Mouse (Mus musculus): ENCODE measurements around the gene Fam71e2.

Gene Fam71e2

DNA sequence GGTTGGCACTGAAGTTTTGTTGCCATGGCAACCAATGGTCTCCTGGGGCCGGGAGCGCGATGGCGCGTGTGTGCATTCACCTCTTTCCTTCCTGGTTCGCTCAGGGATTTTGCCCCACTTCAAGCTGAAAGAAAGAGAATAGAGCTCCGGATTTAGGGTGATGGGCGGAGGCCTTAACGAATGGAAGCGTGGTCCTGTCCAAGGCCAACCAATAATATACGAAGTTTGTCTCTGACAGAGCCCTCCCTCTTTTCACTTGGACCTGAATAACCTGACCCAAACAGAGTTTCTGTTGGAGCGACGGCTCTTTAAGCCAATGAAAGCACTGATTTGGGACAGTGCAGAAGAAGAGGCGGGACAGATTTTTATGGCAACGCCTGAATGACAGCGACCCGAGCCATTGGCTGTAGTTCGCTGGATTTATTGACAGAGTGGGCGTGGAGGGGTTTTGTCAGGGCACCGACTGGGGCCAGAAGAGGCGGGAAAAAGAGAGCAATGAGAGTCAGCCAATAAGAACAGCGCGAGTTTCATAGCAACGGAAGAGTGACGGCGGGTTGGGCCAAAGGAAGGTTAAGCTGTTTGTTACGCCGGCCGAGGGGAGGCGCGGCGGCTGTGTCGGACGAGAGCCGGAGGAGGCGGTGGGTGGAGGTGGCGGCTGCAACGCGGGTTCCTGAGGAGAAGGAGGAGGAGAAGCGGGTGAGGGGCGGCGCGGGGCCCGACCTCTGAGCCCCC is 31.4 kb downstream of the Fam71e2 start, which contains the start of gene Kmt5c:
Gene Kmt5c, plus strand, starts transcription at position 572 of the 732 bp plus-strand sequence.
- DNase-seq (ENCODE audit: low spot score) = peak; percentile 100

DNA sequence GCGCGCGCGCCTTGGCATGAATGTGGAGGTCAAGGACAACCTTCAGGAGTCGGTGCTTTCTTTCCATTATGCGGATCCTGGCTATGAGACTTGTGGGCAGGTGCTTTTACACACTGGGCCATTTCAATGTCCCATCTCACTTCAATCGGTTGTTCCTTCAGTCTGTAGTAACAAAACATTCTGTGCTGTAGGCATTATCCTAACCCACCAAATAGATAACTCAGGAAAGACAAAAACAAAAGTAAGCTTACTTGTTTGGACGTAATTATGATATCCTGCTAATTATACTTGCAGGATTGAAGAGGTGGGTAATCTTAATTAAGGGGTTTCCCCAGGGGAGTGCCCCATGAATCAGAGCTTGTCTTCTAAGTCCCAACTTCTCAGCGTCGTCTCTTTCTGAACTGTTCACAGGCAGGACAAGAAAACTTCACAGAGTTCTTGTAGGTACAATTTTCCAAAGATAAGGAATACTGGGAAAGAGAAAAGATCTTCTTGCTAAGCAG is 32.0 kb downstream of the Fam71e2 start:
- no peak for DNase-seq (ENCODE audit: low spot score)

DNA sequence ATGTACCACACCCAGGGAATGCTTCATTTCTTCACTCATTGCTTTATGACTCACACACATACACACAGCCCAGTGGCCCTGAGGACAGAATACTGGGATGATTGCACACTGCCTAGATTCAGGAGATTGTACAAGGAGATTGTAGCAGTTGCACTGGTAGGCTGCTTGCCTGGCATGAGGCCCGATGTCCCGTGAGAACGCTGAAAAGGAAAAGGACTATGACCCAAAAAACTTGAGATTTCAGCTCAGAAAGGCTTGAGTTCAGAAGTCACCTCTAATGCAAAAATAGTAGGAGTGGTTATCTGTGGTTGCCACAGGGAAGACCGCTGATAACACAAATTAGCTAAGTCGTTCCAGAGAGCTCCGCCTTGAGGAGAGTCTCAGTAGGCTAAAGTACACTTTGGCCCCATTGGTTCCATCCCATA is 38.1 kb downstream of the Fam71e2 start:
- DNase-seq (ENCODE audit: low spot score) = no peak

DNA sequence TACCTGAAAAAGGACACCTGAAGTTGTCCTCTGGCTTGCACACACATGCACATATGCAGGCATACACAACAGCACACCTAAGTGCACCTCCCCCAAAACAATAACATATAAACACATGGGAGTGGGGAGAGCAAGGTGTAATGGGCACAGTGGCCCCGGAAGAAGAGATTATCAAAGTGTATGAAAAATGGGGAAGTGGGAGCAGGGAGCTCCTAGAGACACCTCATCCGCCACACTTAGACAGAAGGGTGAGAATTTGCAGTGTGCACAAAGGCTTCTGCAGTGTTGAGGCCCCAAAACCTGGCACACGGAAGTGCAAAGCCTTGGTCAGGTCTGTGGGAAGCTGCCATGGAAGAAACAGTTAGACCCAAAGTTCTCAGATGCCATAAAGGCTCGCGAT is 40.0 kb downstream of the Fam71e2 start:
- DNase-seq (ENCODE audit: low spot score) = no peak

DNA sequence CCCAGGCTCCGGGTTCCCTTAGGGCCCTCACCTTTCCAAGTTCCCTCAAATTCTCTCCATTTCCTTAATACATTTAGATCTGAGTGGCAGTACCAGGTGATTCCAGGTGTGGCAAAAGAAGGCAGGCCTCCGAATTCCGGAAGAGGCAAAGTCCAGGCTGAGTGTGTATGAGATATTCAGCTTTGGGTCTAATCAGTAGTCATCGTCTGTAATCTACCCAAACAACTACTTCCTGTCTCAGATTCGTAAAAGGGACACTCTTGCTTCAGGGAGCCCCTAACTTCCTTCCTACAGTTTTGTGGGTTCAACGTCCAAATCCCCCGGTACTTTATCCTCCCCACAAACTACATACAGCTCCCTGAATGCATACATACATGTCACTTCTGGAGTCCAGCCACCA is 45.9 kb downstream of the Fam71e2 start, which contains the start of gene Tmem150b:
Gene Tmem150b, minus strand, starts transcription at position 81 of the 400 bp plus-strand sequence.
- no peak for DNase-seq (ENCODE audit: low spot score)

DNA sequence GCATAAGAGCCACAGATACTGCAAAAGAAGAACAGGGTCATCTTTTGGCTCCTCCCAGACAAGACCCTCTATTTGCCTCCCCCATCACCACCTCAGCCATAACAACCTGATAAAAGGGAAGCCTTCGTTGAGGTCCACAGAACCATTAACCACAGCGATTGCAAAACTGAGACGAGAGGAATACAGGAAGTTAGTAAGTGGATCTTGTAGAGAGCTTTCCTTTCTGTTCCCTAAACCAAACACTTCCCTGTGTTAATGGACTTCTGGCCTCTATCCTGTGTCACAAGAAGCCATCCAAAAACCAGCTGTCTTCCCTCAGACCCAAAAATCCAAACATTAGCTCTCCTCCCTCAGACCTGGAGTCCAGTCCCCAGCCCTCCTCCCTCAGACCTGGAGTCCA is 46.7 kb downstream of the Fam71e2 start:
- DNase-seq (ENCODE audit: low spot score) = no peak

DNA sequence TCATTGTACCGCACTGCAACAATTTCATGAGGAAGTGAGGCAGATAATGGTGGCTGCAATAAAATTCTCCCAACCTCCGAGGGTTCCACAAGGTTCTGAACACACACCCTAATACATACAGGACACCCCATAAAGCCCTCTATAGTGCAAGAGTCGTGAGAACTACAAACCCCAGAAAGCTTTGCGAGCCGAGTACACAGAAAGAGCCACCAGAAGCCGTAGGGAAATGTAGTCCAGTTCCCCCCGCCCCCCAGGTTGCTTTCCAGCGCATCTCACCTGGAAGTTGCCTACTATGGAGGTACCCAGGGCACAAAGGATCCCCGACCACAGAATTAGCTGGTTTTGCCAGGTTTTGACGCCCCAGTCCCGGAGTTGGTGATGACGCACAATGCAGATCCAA is 47.6 kb downstream of the Fam71e2 start:
- DNase-seq (ENCODE audit: low spot score) = peak; percentile 26

DNA sequence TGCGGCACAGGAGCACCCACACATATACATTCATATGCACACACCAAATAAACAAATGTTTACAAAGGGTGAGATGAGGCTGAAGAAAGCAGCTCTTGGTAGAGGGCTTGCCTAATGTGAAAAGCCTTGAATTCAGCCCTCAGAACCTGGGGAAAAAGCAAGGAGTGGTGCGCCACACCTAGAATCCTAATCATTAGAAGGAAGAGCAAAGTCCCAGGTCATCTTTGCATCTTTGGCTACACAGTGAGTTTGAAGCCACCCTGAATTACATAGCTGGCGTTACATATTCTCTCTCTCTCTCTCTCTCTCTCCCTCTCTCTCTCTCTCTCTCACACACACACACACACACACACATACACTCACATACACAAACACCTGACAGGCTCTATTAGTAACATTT is 51.8 kb downstream of the Fam71e2 start:
- DNase-seq (ENCODE audit: low spot score) = no peak

DNA sequence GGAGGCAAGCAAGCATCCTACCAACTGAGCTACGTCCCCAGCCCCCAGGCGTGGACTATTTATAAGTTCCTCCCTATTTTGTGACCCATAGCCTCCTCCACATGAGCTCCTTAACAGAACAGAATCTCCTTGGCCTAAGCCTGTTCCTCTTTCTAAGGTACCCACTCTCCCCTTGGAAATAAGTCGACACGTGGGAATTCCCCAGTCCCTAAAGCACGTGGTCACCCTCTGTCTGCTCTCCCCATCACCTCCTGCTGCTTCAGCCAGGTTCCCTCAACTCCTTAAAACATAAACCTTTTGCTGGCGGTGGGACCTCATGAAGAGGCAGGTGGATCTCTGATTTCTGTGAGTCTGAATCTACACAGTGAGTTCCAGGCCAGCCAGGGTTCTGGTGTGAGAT is 54.1 kb downstream of the Fam71e2 start:
- no peak for DNase-seq (ENCODE audit: low spot score)

DNA sequence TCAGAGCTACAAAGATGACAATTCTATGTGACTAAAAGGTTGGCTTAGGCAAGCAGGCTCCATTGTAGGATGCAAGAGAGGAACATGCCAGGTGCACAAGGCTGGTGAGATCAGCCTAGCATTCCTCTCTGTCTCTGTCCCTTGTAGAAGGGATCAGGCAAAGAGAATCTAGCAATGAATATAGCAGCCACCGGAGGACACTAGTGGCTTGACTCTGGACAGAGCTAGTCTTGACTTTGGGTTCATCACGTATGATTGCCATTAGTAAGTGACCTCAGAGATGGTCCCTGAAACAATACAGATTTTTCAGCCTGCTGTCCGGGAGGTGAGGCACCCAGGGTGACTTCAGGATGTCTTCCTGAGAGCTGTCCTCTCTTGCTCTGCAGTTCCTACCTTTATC is 58.5 kb downstream of the Fam71e2 start:
- DNase-seq (ENCODE audit: low spot score) = no peak

DNA sequence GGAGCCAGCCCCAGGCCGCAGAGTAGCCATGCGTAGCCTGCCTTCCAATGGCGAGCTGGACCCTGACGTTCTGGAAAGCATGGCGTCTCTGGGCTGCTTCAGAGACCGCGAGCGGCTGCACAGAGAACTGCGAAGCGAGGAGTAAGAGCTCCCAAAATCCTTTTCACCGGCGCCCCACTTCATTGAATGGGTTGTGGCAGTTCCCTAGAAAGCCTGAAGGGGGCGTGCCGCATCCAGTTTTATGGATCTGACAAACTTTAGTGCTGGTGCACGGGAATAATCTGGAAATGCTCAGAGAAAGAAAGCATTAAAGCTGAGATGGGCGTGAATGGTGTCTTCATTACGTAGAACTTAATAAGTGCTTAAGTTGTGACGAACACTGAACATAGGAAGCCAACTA is 66.0 kb downstream of the Fam71e2 start:
- peak; percentile 77 for DNase-seq (ENCODE audit: low spot score)

All from retina, embryonic 14.5 days (tissue).